Mouse (Mus musculus) embryonic fibroblast, embryonic 13.5 days (primary cell): Measurements from ENCODE around the gene Ttll5. TPM values are rescaled to one million over a fixed set of nuclear protein-coding genes. Genes with fewer than 3 reads are reported as not detected.

ENCODE experiments used
- H3K27ac ChIP-seq: 2 replicates; pipeline ENCODE4 v1.5.1; 2012; ENCODE audit warnings: low read length, control low read depth, inconsistent platforms; ENCODE audit not compliant: insufficient read depth
- H3K4me1 ChIP-seq: 2 replicates; pipeline ENCODE4 v1.6.1; 2011; ENCODE audit warnings: low read length; ENCODE audit not compliant: control insufficient read depth, insufficient read depth
- H3K4me3 ChIP-seq: 2 replicates; pipeline ENCODE4 v1.5.1; 2011; ENCODE audit warnings: mild to moderate bottlenecking, control low read depth, low read length; ENCODE audit not compliant: insufficient read depth
- CTCF ChIP-seq: IDR thresholded peaks from 2 replicates; pipeline ENCODE4 v1.5.1; 2011; ENCODE audit warnings: mild to moderate bottlenecking, control low read depth, low read length, moderate library complexity, borderline replicate concordance; ENCODE audit not compliant: insufficient read depth
- POLR2A ChIP-seq: IDR thresholded peaks from 2 replicates; pipeline ENCODE4 v1.6.1; 2011; ENCODE audit warnings: low read depth, mild to moderate bottlenecking, control low read depth, low read length, moderate library complexity
- polyA plus RNA-seq: library from polyadenylated mRNA; stranded (reverse); fragments of >200 nt; gene quantifications from 2 replicates; pipeline ENCODE4 v1.2.4, GENCODE M21; 2011; ENCODE audit warnings: low read depth; ENCODE audit not compliant: missing spikeins, insufficient read length

The Ttll5 gene
- polyA plus RNA-seq, 1 experiment, result 23.0 TPM

DNA sequence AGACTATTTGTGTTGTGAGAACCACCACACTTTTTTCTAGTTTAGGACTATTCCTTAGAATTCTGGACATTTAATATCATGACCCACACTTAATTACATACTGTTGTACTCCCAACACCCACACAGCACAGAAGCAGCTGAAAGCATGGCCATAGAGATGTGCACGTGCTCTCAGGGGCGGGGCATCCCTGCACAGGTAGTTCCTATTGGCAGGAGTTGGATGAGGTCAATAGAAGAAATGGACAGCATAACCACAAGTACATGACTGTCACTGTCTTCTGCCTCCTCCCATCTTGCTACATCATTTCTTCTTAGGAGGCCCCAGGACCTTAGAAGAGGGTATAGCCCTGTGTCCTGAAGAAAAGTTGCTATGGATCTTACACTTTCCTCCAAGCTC, 168.4 kb downstream of the Ttll5 start:
- Histone ChIP-seq H3K4me1 (peaks cover 8% of the 10 kb centered on the region; the same call in 1 of the 2 replicates), H3K27ac (no peak overlapping the region), H3K4me3 (no peak overlapping the region)
- TF ChIP-seq CTCF (no peak), POLR2A (no peak)

DNA sequence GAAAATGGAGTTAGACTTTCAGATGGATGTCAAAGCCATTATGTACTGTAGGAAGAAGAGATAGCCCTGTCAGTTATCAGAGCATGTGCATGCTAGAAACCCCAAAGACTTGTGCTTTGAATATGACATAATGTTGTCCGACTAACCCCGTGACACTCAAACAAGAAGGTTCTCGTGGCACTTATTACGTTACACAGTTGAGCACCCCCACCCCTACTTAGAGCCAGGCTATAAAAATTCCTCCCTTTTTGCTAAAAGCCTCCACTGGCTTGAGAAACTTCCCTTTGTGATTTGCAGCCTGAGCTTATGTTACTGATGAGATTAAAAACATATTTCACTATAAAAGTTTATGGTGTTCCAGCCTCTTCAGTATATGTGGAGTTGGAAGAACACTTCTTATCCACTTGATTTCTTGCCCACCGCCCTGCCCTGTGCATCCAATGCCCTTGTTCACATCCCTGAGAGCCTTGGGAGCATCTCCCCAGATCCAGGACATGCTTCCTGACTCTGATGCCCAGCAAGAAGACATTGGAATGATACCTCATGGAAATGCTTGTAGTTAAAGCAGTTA, 169.4 kb downstream of the Ttll5 start:
- peaks cover 2% of the 10 kb centered on the region; the same call in 1 of the 2 replicates for H3K4me1 ChIP-seq
- TF ChIP-seq POLR2A (no peak), CTCF (no peak)
- no peak overlapping the region for H3K4me3 ChIP-seq
- peak overlapping the region; percentile 22; the same call in 1 of the 2 replicates for H3K27ac ChIP-seq

DNA sequence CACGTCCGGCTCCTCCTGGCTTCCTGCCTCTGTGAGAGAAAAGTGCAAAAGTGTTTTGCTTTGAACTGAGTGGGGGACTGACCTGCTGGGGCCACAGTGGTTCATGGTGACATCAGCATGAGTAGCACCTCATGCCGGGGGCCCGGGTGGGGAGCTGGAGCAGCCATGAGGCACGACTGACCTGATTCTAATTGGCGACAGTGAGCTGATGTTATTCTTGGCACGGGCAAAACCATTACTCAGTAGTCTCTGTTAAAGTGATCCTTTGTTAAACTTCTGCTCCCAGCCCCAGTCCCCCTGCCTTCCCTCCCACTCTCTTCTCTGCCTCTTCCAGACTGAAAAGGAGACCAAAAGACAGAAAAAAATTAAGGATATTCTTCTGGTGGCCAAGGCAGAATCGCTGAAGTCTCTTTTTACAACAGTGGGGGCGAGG, 176.2 kb downstream of the Ttll5 start:
- Histone ChIP-seq H3K4me3 (no peak overlapping the region), H3K4me1 (peaks cover 16% of the 10 kb centered on the region; the same call in 1 of the 2 replicates), H3K27ac (peak overlapping the region; percentile 97)
- TF ChIP-seq CTCF (no peak), POLR2A (no peak)

DNA sequence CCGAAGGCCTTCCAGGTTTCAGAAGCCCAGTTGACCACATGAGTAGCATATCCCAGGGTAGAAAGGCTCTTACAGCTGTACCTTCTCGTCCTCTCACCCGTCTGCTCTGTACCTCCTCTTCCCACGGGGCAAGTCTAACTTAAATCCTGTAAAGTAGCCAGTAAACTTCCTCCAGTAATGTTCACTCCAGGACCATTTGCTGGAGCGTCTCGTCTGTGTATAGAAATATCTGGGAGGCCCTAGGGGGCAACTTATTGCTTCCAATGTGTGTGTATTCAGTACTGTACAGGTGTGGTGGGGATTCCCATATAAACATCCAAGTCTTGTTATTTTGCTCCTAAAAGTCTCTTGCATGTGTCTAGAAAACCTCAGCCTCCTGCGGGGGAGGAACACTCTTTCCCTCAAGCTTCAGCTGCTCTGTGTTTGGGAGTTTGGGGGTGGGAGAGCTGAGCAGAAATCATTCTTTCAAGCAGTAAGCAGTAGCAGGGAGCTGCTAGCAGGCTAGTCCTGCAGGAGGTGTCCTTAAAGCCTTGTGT, 176.7 kb downstream of the Ttll5 start:
- Histone ChIP-seq H3K4me1 (peaks cover 16% of the 10 kb centered on the region; the same call in 1 of the 2 replicates), H3K4me3 (no peak overlapping the region), H3K27ac (peak overlapping the region; percentile 97)
- TF ChIP-seq CTCF (no peak), POLR2A (no peak)

DNA sequence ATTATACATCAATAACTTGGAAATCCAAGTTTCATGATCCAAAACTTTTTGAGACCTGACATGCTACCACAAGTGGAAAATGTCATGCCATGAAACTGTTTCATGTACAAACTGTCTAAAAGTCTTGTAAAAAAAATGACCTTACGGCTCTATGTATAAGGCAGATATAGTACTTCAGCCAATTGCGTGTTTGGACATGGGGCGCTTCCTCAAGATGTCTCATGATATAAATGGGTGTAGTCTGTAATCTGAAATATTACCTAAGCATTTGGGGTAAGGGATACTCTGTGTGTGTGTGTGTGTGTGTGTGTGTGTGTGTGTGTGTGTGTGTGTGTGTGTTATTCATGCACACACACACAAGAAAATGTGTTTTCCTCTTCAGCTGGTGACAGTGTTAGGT, 180.2 kb downstream of the Ttll5 start:
- TF ChIP-seq POLR2A, result no peak
- TF ChIP-seq CTCF, result no peak
- Histone ChIP-seq H3K4me3 (no peak overlapping the region), H3K4me1 (peaks cover 22% of the 10 kb centered on the region), H3K27ac (no peak overlapping the region)

DNA sequence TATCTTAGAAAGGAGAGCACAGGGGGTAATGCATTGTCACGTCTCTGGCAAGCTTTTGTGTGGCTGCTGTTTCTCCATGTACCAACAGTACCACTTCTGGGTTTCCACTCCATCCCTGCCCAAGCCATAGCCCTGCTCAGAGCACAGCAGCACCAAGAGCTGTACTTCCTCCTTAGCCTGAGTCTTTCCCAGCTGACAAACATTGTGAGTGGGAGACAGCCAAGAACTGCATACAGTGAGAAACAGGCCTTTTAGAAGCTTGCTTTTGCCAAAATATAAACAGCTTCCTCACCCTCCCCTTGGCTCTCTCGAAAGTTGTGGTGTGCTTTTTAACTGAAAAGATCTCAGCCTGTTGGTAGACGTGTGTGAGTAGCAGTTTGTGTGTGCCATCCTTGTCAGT, 182.9 kb downstream of the Ttll5 start:
- H3K4me3 ChIP-seq, result no peak overlapping the region
- no peak for TF ChIP-seq POLR2A
- TF ChIP-seq CTCF, result no peak
- no peak overlapping the region for H3K27ac ChIP-seq
- H3K4me1 ChIP-seq, result peaks cover 30% of the 10 kb centered on the region

DNA sequence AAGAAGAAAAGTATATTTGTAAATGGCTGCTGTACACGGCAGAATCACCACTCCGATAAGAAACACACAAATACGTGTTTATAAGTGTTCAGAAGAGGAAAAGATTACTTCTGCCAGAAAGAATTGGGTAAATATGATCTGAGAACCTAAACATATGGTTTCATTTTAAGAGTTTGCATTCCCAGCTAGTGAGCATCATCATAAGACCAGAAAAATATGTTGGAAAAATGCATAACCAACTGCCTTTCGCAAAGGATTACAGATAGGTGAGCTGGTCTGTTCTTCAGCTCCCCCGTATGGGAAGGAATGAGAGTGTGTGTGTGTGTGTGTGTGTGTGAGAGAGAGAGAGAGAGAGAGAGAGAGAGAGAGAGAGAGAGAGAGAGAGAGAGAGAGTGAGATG, 186.2 kb downstream of the Ttll5 start:
- Histone ChIP-seq H3K27ac (peak overlapping the region; percentile 91), H3K4me3 (no peak overlapping the region), H3K4me1 (peaks cover 41% of the 10 kb centered on the region)
- TF ChIP-seq POLR2A (no peak), CTCF (no peak)

DNA sequence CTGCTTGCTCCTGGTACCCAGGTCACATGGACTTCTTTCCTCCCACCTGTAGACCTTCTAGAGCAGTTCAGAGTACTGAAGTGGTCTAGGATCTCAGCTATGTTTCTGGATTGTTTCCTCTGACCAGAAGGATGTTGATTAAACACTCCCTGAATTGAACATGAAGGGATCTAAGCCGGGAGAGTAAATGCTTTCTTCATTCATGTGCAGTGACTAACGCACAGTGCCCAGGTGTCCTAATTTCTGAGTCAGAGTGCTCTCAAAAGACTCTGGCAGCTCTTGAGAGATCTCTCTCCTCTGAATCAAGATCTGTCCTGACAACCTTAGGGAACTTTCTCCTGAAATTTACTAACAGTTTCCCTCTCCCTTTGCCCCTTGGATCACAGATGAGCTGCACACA, 187.7 kb downstream of the Ttll5 start:
- no peak overlapping the region for H3K4me3 ChIP-seq
- H3K4me1 ChIP-seq, result peaks cover 44% of the 10 kb centered on the region
- no peak for TF ChIP-seq POLR2A
- no peak for TF ChIP-seq CTCF
- peak overlapping the region; percentile 86 for H3K27ac ChIP-seq

DNA sequence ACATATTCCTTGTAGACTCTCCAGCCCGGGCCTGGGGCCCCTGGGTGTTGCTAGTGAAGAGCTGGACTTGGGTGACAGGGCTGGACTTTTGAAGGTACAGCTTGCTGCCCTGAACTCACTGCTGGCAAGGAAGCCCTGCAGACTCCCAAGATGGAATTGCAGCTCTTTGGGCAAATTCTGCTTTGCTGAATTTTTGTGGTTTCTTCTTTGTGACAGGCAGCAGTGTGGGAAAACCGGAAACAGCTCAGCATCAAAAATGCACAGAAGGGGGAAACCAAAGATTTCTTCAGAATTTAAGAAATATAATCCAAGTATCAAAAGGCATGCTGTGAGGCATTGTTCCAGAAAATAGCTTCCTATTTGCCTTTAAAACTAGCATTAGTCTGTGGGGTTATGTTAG, 189.7 kb downstream of the Ttll5 start:
- Histone ChIP-seq H3K27ac (peak overlapping the region; percentile 86), H3K4me1 (peaks cover 39% of the 10 kb centered on the region), H3K4me3 (no peak overlapping the region)
- TF ChIP-seq POLR2A (no peak), CTCF (no peak)

DNA sequence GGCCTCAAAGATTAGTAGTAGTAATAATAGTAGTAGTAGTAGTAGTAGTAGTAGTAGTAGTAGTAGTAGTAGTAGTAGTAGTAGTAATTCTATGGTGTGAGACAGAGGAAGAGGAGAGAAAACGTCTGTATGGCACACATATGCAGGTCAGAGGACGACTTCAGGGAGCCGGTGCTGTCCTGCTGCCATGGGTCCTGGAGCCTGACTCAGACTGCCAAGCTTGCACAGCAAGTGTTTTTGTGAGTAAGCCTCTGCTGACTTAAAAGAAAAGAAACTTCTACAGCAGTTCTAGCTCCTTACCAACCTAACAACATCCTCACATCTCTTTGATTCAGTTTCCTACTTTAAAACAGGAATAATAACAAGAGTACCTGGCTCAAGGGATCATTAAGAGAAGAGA, 190.2 kb downstream of the Ttll5 start:
- peak overlapping the region; percentile 86 for H3K27ac ChIP-seq
- TF ChIP-seq POLR2A (no peak), CTCF (no peak)
- peaks cover 39% of the 10 kb centered on the region for H3K4me1 ChIP-seq
- no peak overlapping the region for H3K4me3 ChIP-seq
